Mouse (Mus musculus) lung, adult 2 months (tissue): Measurements from ENCODE around the gene Pde8b.

Experiments
- CTCF ChIP-seq: fragments of 200-500 bp; IDR thresholded peaks from 2 replicates; pipeline ENCODE4 v1.5.1; 2011; ENCODE audit warnings: mild to moderate bottlenecking, low read length, control low read depth; ENCODE audit not compliant: insufficient read depth
- POLR2A ChIP-seq: fragments of 200-500 bp; IDR thresholded peaks from 2 replicates; pipeline ENCODE4 v1.6.1; 2011; ENCODE audit warnings: low read depth, mild to moderate bottlenecking, control low read depth, low read length, borderline replicate concordance; ENCODE audit errors: extremely low read depth

GRCm38 (mm10) chr13:95176399-95176798, 73.7 kb downstream of the Pde8b start:
- no peak for TF ChIP-seq POLR2A
- no peak for TF ChIP-seq CTCF
